Mouse (Mus musculus): ENCODE results near the gene Tmem126a. TPM values are rescaled to one million over a fixed set of nuclear protein-coding genes. Genes with fewer than 3 reads are reported as not detected.

Gene Tmem126a
- 10 to 100 TPM; 67.8 to 83.8 TPM for total RNA-seq (2021)
- long read RNA-seq, experiment 1, transcript Tmem126a-201 (5 exons, 799 nt): major isoform, 25 of 30 reads
- long read RNA-seq, experiment 1, partial matches to known transcripts: 3 of 30 reads
- long read RNA-seq, experiment 1, other reads (novel, unspliced or antisense): 1 of 30 reads
- long read RNA-seq, experiment 2, transcript Tmem126a-201 (5 exons, 799 nt): major isoform, 24 of 29 reads
- long read RNA-seq, experiment 2, partial matches to known transcripts: 1 of 29 reads
- long read RNA-seq, experiment 2, other reads (novel, unspliced or antisense): 0 of 29 reads

DNA sequence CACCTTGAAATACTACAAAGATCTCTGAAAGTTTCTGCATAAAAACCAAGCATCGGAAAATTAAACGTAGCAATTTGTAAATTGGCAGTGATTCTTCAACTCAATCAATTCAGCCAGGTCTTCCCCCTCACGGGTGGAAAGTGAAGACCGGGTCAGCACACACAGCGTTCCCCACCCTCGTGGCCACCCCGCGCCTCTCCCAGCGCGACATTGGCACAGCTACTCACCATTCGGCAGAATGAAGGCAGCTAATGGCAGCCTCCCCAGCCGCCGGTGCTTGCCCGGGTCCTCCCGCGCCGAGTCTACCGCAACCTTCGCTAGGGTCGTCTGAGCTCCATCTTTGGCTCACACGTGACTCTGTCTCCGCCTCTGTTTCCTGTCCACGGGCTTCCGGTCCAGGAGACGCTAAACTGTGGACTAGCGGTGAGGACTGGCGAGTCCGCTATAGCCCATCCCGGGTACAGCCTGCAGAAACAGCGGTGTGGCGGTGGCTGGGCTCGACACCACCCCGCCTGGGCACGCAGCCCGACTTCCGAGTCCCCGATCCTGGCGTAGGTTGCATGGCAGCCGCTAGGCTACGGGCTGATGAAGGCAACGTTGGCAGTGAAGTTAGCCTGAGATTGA lies at the start of gene Tmem126a:
Gene Tmem126a (minus strand): TSS at position 385 of the 624 bp plus-strand sequence.
- peak; percentile 87 for DNase-seq

- no peak for DNase-seq
These were observed 25.6 kb upstream of the Tmem126a start for GRCm38 (mm10) chr7:90482607-90483006.

GRCm38 (mm10) chr7:90476313-90477245 lies 19.6 kb upstream of the Tmem126a start, which contains the start of gene Dlg2:
Dlg2 (plus strand) TSS chr7:90476672.
- no peak for DNase-seq

GRCm38 (mm10) chr7:90475793-90476312 lies 18.8 kb upstream of the Tmem126a start, which contains the start of gene Tmem126b:
Tmem126b (minus strand) TSS chr7:90476001.
- peak; percentile 98 for DNase-seq

DNA sequence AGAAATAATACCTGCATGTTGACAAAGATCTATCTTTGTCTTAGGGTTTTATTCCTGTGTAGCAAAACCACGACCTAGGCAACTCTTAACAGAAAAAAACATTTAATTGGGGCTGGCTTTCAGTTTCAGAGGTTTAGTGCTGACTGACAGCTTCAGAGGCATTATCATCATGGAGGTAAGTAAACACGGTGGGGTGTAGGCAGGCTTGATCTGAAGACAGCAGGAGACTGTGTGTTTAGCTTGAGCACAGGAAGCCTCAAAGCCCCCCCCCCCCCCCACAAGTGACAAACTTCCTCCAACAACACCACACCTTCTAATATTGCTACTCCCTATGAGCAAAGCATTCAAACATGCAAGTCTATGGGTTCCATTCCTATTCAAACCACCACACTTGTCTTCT lies 16.5 kb upstream of the Tmem126a start:
- DNase-seq: no peak

DNA sequence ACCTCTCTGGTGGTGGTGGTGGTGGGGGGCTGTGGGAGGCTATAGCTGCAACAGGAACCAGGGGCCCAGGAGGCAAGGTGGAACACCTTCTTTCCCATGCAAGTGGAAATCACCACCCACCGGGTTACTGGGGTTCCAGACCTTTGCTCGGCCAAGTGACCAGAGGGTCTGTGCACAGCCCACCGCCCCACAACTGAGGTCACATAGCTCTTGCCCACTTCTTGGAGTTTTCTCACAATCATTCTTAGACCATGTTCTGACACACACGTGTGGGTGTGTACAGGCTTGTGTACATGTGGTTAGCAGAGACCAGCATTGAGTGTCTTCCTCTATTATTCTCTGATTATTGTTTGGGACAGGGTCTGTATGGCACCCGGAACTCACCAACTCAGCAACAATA lies 4.4 kb upstream of the Tmem126a start:
- DNase-seq: no peak

DNA sequence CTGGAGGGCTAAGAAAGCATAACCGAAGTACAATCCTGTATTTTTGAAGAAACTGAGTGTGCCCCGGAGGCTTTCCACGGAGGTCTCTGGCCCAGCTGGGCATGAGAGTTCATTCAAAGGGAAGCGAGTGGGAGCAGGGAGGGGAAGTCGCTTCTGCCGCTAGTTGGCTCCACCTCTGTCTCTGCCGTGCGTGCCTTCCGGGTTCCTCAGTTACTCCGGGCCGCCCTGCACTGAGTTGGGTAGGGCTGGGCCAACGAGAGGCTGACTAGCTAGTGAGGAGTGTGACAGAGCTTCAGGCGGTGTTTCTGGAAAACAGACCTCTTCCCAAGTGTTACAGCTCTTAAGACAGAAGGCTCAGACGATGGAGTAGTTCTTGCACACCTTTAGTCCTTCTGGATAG lies 3.9 kb upstream of the Tmem126a start:
- peak; percentile 24 for DNase-seq

GRCm38 (mm10) chr7:90460330-90460729 lies 3.3 kb upstream of the Tmem126a start:
- peak; percentile 8 for DNase-seq

DNA sequence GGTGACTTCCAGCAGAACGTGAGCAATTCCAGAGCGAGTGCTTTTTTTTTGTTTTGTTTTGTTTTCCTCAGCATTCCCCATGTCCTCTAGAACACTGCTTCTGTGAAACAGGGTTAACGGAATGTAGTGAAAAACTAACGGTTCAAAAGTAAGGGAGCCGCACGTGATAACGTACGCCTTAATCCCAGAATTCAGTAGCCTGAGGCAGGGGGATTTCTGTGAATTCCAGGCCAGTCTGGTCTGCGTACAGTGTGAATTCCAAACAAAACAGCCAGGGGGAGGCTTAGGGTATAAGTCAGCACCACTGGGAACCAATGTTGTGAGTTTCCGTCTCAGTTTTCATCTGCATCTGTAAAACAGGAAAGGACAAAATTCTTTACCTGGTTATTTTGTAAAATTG lies 488 bp upstream of the Tmem126a start:
- no peak for DNase-seq

- no peak for DNase-seq
These were observed 732 bp downstream of the Tmem126a start for GRCm38 (mm10) chr7:90456149-90456844.

DNA sequence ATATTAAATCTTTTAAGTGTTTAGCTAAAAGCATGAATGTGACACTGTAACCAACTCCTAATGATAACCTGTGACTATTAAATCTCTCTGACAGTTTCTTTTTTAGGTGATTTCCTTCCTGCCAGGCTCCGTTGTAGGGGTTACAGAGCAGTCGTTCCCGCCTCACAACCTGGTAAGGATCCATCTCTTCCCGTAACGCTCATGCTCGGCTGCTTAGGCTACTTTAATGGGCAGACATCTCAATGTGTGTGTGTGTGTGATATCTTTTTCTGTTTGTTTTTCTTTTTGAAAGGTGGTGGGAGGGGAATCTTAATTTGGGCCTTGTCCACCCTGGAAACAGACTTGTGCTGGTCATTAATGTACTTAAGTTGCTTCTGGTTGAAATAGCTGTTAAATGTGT lies 12.8 kb downstream of the Tmem126a start:
- DNase-seq: no peak

DNA sequence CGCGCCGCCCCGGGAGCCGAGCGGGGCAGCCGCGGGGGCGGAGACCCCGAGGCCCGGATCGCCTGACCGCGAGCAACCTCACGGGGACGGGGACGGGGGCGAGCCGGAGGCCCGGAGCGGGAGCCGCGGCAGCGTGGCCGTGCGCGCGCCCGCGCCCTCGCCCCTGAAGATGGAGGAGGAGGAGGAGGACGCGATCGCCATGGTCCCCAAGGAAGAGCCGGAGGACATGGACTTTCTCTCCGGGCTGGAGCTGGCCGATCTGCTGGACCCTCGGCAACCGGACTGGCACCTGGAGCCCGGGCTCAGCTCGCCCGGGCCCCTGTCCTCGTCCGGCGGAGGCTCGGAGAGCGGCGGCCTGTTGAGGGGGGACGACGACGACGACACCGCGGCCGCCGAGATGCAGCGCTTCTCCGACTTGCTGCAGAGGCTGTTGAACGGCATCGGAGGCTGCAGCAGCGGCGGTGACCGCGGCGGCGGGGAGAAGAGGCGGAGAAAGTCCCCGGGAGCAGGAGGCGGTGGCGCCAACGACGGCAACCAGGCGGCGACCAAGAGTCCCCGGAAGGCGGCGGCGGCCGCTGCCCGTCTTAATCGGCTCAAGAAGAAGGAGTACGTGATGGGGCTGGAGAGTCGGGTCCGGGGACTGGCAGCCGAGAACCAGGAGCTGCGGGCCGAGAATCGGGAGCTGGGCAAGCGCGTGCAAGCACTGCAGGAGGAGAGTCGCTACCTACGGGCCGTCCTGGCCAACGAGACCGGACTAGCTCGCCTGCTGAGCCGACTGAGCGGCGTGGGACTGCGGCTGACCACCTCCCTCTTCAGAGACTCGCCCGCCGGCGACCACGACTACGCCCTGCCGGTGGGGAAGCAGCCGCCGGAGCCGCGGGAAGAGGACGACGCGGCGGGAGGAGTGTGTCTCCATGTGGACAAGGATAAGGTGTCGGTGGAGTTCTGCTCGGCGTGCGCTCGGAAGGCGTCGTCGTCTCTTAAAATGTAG lies 13.6 kb downstream of the Tmem126a start:
- peak; percentile 75 for DNase-seq

DNA sequence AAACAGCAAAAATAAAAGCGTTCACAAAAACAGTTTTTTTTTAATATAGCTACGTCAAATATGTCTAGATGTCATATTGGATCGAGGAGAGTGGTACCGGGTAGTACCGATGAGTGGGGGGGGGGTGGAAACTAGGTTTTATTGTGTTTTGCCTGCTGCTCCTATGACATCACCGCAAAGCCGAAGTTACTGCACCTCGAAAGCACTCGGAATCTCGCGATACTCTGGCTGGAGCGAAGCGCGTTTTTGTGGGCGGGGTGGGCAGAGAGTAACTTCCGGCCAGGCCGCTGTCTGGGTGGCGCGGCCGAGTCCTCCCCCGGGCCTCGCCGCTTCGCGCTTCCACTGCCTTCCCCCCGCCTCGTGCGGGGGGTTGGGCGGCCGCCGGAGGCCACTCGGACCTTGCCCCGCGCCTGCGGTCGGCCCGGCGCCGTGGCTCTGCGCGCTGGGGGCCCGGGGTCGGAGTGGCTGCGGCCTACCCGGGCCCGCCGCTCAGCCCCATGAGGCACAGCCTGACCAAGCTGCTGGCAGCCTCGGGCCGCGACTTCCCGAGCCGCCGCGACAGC lies 14.4 kb downstream of the Tmem126a start, which contains the start of gene Crebzf:
Gene Crebzf (plus strand): TSS at position 212 of the 563 bp plus-strand sequence.
- DNase-seq: peak; percentile 92

GRCm38 (mm10) chr7:90442070-90442469 lies 15.0 kb downstream of the Tmem126a start:
- no peak for DNase-seq

- DNase-seq: no peak
These were observed 17.0 kb downstream of the Tmem126a start for GRCm38 (mm10) chr7:90440044-90440443.

GRCm38 (mm10) chr7:90432221-90432620 lies 24.8 kb downstream of the Tmem126a start:
- no peak for DNase-seq

DNA sequence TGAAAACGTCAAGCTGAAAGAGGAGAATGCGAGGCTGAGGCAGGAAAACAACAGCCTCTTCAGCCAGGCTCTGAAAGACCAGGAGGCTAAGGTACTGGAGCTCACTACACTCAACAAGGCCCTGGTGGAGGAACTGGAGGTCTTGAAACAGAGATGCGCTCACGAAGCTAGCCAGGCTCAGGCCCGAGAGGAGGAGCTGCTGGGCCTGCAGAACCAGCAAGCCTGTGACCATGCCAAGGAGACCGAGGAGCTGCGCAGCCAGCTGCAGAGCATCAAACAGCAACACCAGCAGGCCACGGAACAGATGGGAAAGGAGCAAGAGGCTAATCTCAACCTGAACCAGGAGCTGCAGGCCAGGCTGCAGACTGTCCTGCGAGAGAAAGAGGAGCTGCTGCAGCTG lies 30.0 kb downstream of the Tmem126a start:
- no peak for DNase-seq

DNA sequence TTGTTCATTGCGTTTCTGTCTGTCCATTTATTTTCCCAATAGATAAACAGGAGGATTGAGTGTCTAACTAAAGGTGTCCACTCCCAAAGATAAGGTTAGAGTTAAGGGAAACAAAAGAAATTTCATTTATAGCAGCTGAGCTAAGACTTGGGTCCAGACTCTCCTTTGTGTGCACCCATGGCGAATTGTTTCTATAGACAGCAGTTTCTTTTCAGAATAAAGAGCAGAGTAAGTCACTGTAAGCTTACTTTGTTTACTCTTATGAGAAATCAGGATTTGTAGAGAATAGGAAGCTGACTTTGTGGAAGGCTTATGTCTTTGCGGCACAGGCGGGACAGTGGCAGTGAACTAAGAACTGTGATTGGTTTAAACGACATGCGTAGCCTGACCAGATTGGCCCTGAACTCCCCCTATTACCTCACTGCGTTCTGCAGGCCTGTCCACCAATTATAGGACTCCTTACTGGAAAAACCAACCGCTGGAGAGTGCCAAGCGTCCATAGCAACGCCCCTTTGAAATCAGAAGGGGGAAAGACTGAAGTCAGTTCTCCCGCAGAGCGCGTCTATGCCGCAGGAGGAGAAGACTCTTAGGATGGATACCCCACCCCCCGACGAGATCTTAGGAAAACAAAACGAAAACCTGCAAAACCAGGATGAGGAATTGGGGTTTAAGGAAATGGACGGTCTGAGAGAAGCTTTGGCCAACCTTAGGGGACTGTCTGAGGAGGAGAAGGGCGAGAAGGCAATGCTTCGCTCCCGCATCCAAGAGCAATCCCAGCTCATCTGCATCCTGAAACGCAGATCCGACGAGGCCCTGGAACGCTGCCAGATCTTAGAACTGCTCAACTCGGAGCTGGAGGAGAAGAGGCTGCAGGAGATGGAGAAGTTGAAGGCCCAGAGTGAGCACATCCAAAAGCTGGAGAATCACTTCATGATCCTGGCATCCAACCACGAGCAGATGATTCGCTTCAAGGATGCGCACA lies 30.7 kb downstream of the Tmem126a start, which contains the start of gene Ccdc89:
Gene Ccdc89 (plus strand): TSS at position 558 of the 982 bp plus-strand sequence.
- DNase-seq: peak; percentile 71

DNA sequence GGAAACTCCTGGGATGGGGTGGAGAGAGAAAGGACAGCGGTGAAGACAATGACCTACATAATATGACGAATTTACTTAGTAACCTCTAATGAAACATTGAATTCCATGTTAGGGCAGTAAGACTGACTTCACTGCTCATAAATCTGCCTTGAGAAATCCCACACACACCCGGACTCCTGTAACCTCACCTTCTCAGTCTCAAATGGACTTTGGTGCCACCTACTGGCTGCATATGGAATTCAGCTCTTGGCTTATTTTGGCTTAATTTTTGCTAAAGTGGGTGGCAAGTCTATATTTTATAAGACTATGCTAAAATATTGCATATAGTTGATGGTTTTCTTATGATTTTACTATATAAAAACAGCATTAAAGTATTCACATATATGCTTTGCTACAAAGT lies 47.1 kb downstream of the Tmem126a start:
- DNase-seq: peak; percentile 63

Measured in gastrocnemius, postnatal 10 days (tissue).